Mouse (Mus musculus): ENCODE data around the gene Rmdn3.

Gene Rmdn3

GRCm38 (mm10) chr2:119156681-119157572 is at the start of gene Rmdn3:
Rmdn3 (minus strand) TSS chr2:119157034.
- in situ Hi-C loops (cut with MboI) = no loop called here

GRCm38 (mm10) chr2:119203871-119204460 is 47.1 kb upstream of the Rmdn3 start:
- in situ Hi-C loops (cut with MboI) = no loop called here

GRCm38 (mm10) chr2:119202914-119203453 is 46.1 kb upstream of the Rmdn3 start:
- in situ Hi-C loops (cut with MboI) = no loop called here

GRCm38 (mm10) chr2:119198934-119199333 is 42.1 kb upstream of the Rmdn3 start:
- in situ Hi-C loops (cut with MboI) = no loop called here

GRCm38 (mm10) chr2:119198049-119198448 is 41.2 kb upstream of the Rmdn3 start:
- in situ Hi-C loops (cut with MboI) = no loop called here

- in situ Hi-C loops (cut with MboI) = no loop called here
These were observed 40.7 kb upstream of the Rmdn3 start for GRCm38 (mm10) chr2:119197493-119197892.

- in situ Hi-C loops (cut with MboI) = no loop called here
These were observed 39.7 kb upstream of the Rmdn3 start for GRCm38 (mm10) chr2:119196316-119197108.

- in situ Hi-C loops (cut with MboI) = no loop called here
These were observed 37.3 kb upstream of the Rmdn3 start for GRCm38 (mm10) chr2:119194140-119194539.

GRCm38 (mm10) chr2:119190969-119191368 is 34.1 kb upstream of the Rmdn3 start:
- in situ Hi-C loops (cut with MboI) = no loop called here

GRCm38 (mm10) chr2:119189029-119189710 is 32.3 kb upstream of the Rmdn3 start:
- in situ Hi-C loops (cut with MboI) = loop anchor here (10.0 kb wide), 1 partner anchor 144 kb away; the partner anchor contains the start of gene Knl1

- in situ Hi-C loops (cut with MboI) = loop anchor here (10.0 kb wide), 1 partner anchor 138 kb away; the partner anchor contains the start of gene Knl1
These were observed 26.1 kb upstream of the Rmdn3 start for GRCm38 (mm10) chr2:119182914-119183313.

- in situ Hi-C loops (cut with MboI) = no loop called here
These were observed 20.6 kb upstream of the Rmdn3 start for GRCm38 (mm10) chr2:119177384-119177939.

- in situ Hi-C loops (cut with MboI) = no loop called here
These were observed 19.9 kb upstream of the Rmdn3 start for GRCm38 (mm10) chr2:119176761-119177160.

GRCm38 (mm10) chr2:119175614-119176013 is 18.8 kb upstream of the Rmdn3 start:
- in situ Hi-C loops (cut with MboI) = no loop called here

GRCm38 (mm10) chr2:119174866-119175265 is 18.0 kb upstream of the Rmdn3 start:
- in situ Hi-C loops (cut with MboI) = no loop called here

GRCm38 (mm10) chr2:119173991-119174651 is 17.3 kb upstream of the Rmdn3 start, which contains the start of gene Gm14137:
Gm14137 (plus strand) TSS chr2:119174509.
- in situ Hi-C loops (cut with MboI) = no loop called here

- in situ Hi-C loops (cut with MboI) = no loop called here
These were observed 16.2 kb upstream of the Rmdn3 start for GRCm38 (mm10) chr2:119172862-119173576.

- in situ Hi-C loops (cut with MboI) = no loop called here
These were observed 15.6 kb upstream of the Rmdn3 start for GRCm38 (mm10) chr2:119172446-119172845.

- in situ Hi-C loops (cut with MboI) = no loop called here
These were observed 14.7 kb upstream of the Rmdn3 start for GRCm38 (mm10) chr2:119171574-119171973.

GRCm38 (mm10) chr2:119170282-119170681 is 13.4 kb upstream of the Rmdn3 start:
- in situ Hi-C loops (cut with MboI) = no loop called here
